Mouse (Mus musculus) spleen, postnatal 10 days (tissue): ENCODE data around the gene Crtac1.

Source experiments
- DNase-seq, 2 experiments: peaks; one replicate each; pipeline ENCODE4 v3.0.0; 2021 to 2022; ENCODE audit warnings: low spot score in 2 of 2

The Crtac1 gene

DNA sequence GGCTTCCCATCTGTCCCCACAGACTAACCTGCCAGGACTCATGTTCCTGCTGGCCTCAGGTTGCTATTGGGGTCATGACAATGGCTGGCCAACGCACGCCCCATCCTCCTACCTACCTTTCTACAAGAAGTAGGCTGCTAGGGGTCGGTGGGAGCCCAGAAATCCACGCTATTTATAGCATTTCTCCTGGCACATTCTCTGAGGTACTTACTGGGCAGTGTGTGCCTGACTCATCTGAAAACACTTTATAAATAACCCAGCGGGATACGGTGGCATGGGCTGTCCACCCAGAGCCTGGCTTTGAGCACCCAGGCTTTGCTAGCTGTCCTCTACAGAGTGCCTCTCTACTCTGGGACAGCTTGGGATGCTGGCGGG, 193.3 kb downstream of the Crtac1 start:
- no peak for DNase-seq

DNA sequence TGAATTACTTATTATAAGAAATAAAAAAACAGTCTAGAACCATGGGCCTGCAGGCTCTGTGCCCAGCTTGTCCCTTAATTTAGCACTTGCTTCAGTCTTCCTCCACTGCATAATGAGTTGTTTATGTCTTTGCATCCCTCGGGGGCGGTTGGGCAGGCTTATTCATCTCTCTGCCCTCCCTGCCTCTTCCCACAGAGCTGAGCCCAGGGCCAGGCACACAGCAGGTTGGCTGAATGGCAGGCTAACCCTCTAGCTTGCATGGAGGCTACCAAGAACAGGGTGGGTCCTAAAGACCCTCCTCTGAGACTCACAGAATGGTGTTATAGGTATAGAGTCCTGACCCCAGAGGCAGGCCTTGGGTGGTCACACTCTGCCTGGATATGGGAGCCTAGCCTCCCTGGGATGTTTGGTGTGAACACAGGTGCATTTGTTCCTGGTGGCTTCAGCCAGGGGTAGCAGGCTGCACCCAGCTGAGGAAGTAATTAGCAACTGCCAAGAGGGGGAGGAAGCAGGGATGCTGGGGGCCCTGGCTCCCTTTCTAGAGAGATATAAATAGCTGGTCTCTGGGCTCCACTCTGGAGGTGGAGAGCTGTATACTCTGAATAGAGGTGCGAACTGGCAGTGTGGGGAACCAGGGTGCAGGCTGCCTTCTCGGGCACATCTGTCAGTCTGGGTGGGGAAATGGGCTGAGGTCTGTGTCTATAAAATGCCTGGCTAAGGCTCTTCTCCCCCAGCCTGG, 193.8 kb downstream of the Crtac1 start:
- no peak for DNase-seq
